Mouse (Mus musculus) erythroblast, embryonic 14.5 days (primary cell): ENCODE measurements around the gene Jam2.

Experiments
- GATA1 ChIP-seq: IDR thresholded peaks from 2 replicates; pipeline ENCODE4 v1.6.1; 2012; ENCODE audit warnings: low read length, inconsistent platforms, mixed read lengths
- TAL1 ChIP-seq: IDR thresholded peaks from 3 replicates; pipeline ENCODE4 v1.6.1; 2012; ENCODE audit warnings: low read length, inconsistent platforms, mixed read lengths

GRCm38 (mm10) chr16:84814511-84814910, 40.6 kb downstream of the Jam2 start:
- TF ChIP-seq GATA1 (no peak), TAL1 (no peak)
